Mouse (Mus musculus) cerebellum, adult 2 months (tissue): ENCODE data around the gene Ide.

ENCODE experiments used
- CTCF ChIP-seq: fragments of 200-500 bp; IDR thresholded peaks from 2 replicates; pipeline ENCODE4 v1.5.1; 2011; ENCODE audit warnings: low read depth, mild to moderate bottlenecking, control low read depth, low read length, moderate library complexity, borderline replicate concordance; ENCODE audit not compliant: insufficient read depth
- POLR2A ChIP-seq: fragments of 200-500 bp; IDR thresholded peaks from 2 replicates; pipeline ENCODE4 v1.6.1; 2011; ENCODE audit warnings: low read length, control low read depth, borderline replicate concordance; ENCODE audit not compliant: insufficient read depth

DNA sequence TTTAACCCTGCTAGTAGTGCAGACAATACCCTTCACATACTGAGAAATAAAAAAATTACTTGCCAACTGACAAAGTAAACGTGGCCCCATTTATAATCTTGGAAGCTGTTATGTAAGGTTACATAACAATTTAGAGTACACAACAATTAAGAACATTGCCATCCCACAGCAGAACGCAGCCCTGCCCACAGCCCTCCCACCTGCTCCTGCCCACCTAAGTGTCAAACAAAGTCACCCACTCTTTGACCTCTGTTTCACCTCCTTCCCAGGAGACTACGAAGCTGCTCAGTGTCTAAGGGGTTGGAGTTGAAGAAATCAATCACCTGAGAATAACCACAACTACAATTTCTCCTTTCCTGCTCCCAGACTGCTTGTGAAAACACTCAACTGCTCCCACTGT, 14.1 kb downstream of the Ide start:
- TF ChIP-seq CTCF (no peak), POLR2A (no peak)
